Mouse (Mus musculus) forebrain, embryonic 10.5 days (tissue): ENCODE data around the gene Nop16. TPM values are rescaled to one million over a fixed set of nuclear protein-coding genes. Genes with fewer than 3 reads are reported as not detected.

Source experiments
- DNase-seq: peaks from one replicate; pipeline ENCODE4 v3.0.0-alpha.2; 2017; ENCODE audit warnings: low spot score; ENCODE audit errors: extremely low spot score
- H3K27ac ChIP-seq: fragments of 300-500 bp; sonication (generic); 2 replicates; pipeline ENCODE4 v1.5.1; 2016; ENCODE audit warnings: mild to moderate bottlenecking
- H3K27me3 ChIP-seq: fragments of 300-500 bp; sonication (generic); 2 replicates; pipeline ENCODE4 v1.6.1; 2016; ENCODE audit warnings: mild to moderate bottlenecking; ENCODE audit not compliant: poor library complexity, severe bottlenecking
- H3K36me3 ChIP-seq: fragments of 300-500 bp; sonication (generic); replicated peaks from 2 replicates; pipeline ENCODE4 v1.6.1; 2016; ENCODE audit warnings: mild to moderate bottlenecking, moderate library complexity
- H3K4me1 ChIP-seq: fragments of 300-500 bp; sonication (generic); 2 replicates; pipeline ENCODE4 v1.6.1; 2016
- H3K4me3 ChIP-seq: fragments of 300-500 bp; sonication (generic); 2 replicates; pipeline ENCODE4 v1.5.1; 2016; ENCODE audit warnings: mild to moderate bottlenecking, moderate library complexity
- H3K9me3 ChIP-seq: fragments of 300-500 bp; sonication (generic); 2 replicates; pipeline ENCODE4 v1.6.1; 2016; ENCODE audit warnings: mild to moderate bottlenecking, moderate library complexity
- WGBS: fragments of 180-500 bp; shearing (Covaris S2); methylation state at CpG from one replicate; pipeline ENCODE4 v1.1.7; 2016; 5-methylcytosine and 5-hydroxymethylcytosine counted together
- polyA plus RNA-seq: library from polyadenylated mRNA; unstranded; fragments of >200 nt; fragmentation: Nextera tagmentation; extraction: Ambion mirVana; gene quantifications from 2 replicates; pipeline ENCODE4 v1.2.1, GENCODE M21; 2016

Gene Nop16
- polyA plus RNA-seq, 1 experiment from 2014 or later = 99.8 TPM

DNA sequence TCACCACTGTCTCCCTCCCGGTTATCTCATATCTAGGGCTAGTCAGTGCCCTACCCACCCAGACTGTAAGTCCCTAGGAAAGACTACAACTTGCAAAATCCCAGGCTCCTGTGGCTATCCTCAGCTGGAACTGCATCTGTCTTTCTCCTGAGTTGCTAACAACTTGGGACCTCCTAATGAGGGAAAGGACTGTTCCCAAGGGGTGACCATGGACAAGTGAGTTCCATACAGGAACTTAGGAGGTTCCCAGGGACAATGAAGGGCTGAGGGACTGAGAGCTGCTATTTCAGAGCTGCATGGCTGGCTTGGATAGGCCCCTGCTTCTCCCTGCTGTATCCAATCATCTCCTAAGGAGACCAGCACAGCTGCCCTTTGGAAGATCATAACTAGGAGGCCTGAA, 19.4 kb upstream of the Nop16 start:
- 22% methylated on average over 1 of the region's 1 CpGs for WGBS
- peaks cover 32% of the 10 kb centered on the region for H3K4me1 ChIP-seq
- peaks cover 72% of the 10 kb centered on the region for H3K27me3 ChIP-seq
- no peaks in the 10 kb centered on the region for H3K9me3 ChIP-seq
- no peak overlapping the region for H3K4me3 ChIP-seq
- no peaks in the 10 kb centered on the region for H3K36me3 ChIP-seq
- DNase-seq = no peak
- no peak overlapping the region for H3K27ac ChIP-seq

DNA sequence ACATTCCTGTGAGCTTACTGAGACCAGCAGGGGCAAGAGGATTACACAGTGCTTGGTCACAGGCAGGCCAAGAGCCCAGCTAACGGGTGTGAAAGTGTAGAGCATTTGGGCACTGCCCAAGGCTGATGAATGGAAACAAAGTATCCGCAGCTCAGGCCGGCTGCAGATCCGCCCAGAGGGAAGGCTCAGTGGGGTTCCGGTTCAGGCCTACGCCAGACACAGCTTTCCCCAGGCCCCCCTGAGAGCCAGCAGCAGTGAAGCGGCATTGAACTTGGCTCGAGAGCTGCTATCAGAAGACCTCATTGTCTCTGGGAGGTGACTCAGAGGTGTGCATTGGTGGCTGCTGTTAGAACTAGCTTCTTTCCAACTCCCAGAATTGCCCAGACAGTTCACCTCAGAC, 18.8 kb upstream of the Nop16 start:
- 9% methylated on average over 8 of the region's 8 CpGs for WGBS
- no peak for DNase-seq
- no peak overlapping the region for H3K4me3 ChIP-seq
- peaks cover 78% of the 10 kb centered on the region for H3K27me3 ChIP-seq
- H3K27ac ChIP-seq = no peak overlapping the region
- H3K36me3 ChIP-seq = no peaks in the 10 kb centered on the region
- no peaks in the 10 kb centered on the region for H3K9me3 ChIP-seq
- H3K4me1 ChIP-seq = peaks cover 38% of the 10 kb centered on the region

DNA sequence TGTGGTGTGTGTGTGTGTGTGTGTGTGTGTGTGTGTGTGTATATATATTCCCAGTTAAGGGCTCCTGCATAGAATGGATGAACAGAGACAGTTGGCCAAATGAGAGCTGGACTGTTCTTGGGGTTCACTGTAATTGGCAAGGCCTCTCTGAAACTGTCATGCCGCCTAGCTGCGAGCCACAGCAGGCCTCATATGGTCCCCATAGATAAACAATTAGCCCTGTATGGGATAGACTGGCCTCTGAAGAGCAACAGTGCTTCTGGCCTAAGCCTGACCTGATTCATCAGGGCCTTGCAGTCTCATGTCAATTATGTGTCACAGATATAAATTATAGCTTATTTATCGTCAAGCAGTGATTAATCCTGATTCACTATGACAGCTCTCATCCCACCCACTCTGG, 18.1 kb upstream of the Nop16 start:
- Histone ChIP-seq H3K27me3 (peaks cover 82% of the 10 kb centered on the region), H3K27ac (no peak overlapping the region), H3K4me3 (no peak overlapping the region), H3K36me3 (no peaks in the 10 kb centered on the region), H3K9me3 (no peaks in the 10 kb centered on the region), H3K4me1 (peaks cover 44% of the 10 kb centered on the region)
- DNase-seq = no peak
- WGBS = 79% methylated on average over 3 of the region's 3 CpGs

DNA sequence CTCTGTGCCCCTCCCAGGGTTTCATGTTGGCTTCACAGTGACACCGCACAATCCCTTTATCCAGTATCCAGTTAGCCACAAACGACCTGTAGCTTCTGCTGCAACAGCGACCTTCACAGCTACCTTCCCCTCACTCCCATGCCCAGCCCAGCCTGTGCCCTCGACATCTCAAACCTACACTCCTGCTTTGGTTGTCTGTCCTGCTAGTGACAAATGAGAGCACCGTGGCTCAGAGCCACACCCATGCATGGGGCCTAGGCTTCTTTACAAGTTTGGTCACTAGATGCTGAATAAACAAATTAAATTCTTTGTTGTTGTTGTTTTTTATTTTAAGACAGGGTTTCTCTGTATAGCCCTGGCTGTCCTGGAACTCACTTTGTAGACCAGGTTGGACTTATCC, 17.3 kb upstream of the Nop16 start:
- WGBS = 80% methylated on average over 5 of the region's 5 CpGs
- H3K4me1 ChIP-seq = peaks cover 50% of the 10 kb centered on the region
- no peak for DNase-seq

DNA sequence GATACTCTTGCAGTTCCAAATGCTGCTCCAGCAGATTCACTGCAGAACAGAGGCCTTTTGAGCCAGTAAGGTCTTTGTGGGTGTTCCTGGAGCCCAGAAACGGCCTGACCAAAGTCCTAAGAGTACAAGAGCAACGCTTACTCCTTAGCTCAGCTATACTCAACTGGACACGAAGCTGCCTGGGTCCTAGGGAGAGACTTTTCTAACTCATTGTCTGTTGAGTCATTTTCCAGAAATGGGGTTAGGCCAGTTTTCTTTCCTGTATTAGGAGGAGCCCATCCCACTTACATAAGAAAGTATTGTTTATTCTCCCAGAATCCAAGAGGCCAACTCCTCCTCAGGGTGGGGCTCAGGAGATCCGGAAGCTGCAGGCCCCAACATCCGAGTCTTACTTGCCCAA, 15.5 kb upstream of the Nop16 start:
- 87% methylated on average over 5 of the region's 5 CpGs for WGBS
- no peak for DNase-seq
- Histone ChIP-seq H3K36me3 (no peaks in the 10 kb centered on the region), H3K9me3 (no peaks in the 10 kb centered on the region), H3K4me1 (peaks cover 36% of the 10 kb centered on the region), H3K4me3 (no peak overlapping the region), H3K27me3 (peaks cover 95% of the 10 kb centered on the region), H3K27ac (no peak overlapping the region)

More for the DNA sequence above, 17.3 kb upstream of the Nop16 start:
- no peak overlapping the region for H3K27ac ChIP-seq
- no peaks in the 10 kb centered on the region for H3K36me3 ChIP-seq
- no peak overlapping the region for H3K4me3 ChIP-seq
- no peaks in the 10 kb centered on the region for H3K9me3 ChIP-seq
- H3K27me3 ChIP-seq = peaks cover 90% of the 10 kb centered on the region

DNA sequence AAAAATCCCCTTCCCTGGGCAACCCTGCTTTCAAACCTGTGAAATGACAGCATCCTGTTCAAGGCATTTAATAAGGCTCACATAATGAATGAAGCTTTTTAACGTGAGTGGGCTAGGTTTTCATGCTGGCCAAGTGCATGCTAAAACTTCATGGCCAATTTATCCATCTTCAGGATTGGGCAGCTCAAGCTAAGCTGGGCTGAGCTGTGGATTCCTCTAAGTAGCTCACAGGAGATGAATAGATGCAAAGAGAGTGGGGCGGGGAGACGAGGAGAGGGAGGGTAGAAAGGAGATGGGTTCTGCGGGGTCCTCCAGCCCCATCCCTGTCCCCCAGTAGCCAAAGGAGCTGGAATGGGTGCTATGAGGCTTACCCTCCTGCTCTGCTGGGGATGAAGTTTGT, 14.3 kb upstream of the Nop16 start:
- Histone ChIP-seq H3K36me3 (peaks cover 2% of the 10 kb centered on the region), H3K9me3 (no peaks in the 10 kb centered on the region), H3K4me3 (no peak overlapping the region), H3K27me3 (peaks cover 95% of the 10 kb centered on the region), H3K27ac (no peak overlapping the region), H3K4me1 (peaks cover 32% of the 10 kb centered on the region)
- WGBS = 41% methylated on average over 4 of the region's 4 CpGs
- no peak for DNase-seq

DNA sequence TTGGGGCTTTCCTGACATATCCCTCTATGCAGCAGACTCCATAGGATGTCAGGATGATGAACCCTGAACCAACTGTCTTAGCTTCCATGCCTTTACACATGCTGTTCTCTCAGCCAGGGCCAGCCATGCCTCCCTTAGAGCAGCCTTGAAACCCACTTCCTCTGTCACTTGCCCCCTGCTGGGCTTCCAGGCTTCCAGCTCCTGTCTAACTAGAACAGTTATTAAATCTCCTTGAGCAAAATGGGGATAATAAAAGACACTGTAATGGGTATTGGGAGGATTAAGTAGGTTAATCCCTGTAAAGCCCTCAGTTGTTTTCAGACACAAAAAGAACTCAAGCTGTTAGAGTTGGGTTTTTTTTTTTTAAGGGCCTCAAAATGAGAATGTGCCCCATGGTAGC, 13.6 kb upstream of the Nop16 start:
- H3K27me3 ChIP-seq = peaks cover 95% of the 10 kb centered on the region
- no peaks in the 10 kb centered on the region for H3K9me3 ChIP-seq
- H3K4me1 ChIP-seq = peaks cover 25% of the 10 kb centered on the region
- H3K4me3 ChIP-seq = no peak overlapping the region
- peaks cover 9% of the 10 kb centered on the region for H3K36me3 ChIP-seq
- no peak overlapping the region for H3K27ac ChIP-seq
- DNase-seq = no peak

DNA sequence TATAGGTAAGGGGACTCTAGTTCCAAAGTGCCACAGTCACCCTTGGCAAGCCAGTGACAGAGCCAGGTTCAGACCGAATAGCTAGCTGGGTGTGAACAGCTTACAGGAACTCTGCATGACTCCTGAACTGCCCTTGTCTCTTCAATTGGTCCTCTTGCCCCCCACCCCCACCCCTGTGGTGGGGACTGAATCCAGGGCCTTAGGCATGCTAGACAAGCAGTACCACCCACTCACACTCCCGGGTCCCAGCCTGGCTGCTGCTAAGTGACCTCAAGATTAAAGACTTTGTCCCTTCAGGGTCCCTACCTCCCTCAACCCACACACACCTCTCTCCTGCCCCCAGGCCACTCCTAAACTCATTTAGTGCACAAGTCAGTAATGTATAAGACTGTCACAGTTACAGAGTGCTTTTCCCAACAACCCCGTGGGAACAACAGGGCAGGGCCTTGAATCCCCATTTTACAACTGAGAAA, 12.8 kb upstream of the Nop16 start:
- Histone ChIP-seq H3K27me3 (peaks cover 97% of the 10 kb centered on the region), H3K9me3 (no peaks in the 10 kb centered on the region), H3K36me3 (peaks cover 13% of the 10 kb centered on the region), H3K4me1 (peaks cover 22% of the 10 kb centered on the region), H3K4me3 (no peak overlapping the region), H3K27ac (no peak overlapping the region)
- 59% methylated on average over 3 of the region's 3 CpGs for WGBS
- DNase-seq = no peak

DNA sequence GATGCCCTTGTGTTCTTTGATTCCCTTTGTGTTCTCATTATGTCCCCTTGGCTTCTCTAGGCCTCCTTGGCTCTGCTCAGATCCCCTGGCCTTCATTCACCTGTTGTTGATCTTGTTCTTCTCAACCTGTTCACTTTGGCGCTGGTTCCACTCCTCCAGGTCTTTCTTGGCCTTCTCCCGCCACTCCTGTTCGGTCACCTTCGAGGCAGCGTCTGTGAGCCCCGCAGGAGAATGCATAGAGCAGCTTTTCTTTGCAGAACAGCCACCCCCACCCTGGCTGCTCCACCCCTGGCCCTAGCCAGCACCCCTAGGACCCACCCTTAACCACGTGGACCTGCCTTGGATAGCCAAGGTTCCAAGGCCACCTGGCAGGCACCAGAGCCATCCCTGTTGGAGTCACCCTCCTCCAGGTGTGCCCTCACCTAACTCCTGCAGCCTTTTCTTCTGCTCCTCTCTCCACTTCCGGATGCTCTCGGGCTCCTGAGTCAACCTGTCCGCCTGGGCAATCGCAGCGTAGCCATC, 8.8 kb upstream of the Nop16 start:
- H3K36me3 ChIP-seq = peaks cover 22% of the 10 kb centered on the region
- DNase-seq = no peak
- WGBS = 90% methylated on average over 12 of the region's 12 CpGs
- H3K9me3 ChIP-seq = no peaks in the 10 kb centered on the region
- H3K27me3 ChIP-seq = peaks cover 58% of the 10 kb centered on the region
- no peak overlapping the region for H3K4me3 ChIP-seq
- no peak overlapping the region for H3K27ac ChIP-seq
- H3K4me1 ChIP-seq = peaks cover 12% of the 10 kb centered on the region

DNA sequence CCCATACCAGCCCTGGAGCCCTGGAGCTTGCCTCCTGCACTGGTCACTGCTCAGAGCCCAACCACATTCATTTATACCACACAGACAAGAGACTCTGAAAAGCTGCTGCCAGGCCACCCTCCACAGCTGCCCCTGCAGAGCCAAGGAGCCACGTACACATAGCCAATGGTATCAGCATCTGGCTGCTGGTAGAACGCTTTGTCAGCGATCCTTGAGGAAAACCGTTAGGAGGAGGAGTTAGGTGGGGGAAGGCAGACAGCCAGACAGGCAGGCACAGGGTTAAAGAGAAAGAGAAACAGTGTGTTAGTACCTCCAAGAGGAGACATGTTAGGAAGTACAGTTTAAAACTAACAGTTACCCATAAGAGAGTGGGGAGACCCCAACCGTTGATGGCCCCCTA, 7.0 kb upstream of the Nop16 start:
- 79% methylated on average over 5 of the region's 5 CpGs for WGBS
- no peak overlapping the region for H3K27ac ChIP-seq

DNA sequence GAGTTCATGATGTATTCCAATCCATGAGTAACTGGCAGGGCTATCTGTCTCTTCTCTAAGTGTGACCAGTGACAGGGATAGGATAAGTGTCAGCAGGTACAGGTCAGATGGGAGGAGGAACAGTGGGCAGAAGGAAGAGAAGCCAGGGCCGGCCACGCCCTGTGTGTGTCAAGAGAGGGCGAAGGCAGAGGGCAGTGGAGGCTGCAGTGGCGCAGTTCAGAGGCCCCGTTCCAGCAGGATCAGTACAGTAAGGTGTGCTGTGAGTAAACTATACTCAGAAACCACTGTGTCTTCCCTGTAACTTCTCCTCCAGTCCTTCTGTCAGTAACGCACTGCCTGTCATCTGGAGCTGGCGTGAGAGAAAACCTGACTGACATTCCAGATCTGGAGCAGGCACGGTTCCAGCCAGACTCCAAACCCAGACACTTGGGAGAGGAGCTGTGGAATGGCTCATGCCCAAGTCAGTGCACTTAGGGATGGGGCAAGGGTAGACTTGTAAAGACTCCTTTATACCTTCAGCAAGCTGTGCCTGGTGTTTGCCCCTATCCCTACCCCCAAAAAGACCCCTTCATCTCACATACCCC, 6.3 kb upstream of the Nop16 start:
- 92% methylated on average over 8 of the region's 8 CpGs for WGBS
- H3K4me3 ChIP-seq = no peak overlapping the region
- peaks cover 35% of the 10 kb centered on the region for H3K27me3 ChIP-seq
- peaks cover 9% of the 10 kb centered on the region for H3K4me1 ChIP-seq
- H3K27ac ChIP-seq = no peak overlapping the region
- H3K9me3 ChIP-seq = no peaks in the 10 kb centered on the region
- H3K36me3 ChIP-seq = peaks cover 33% of the 10 kb centered on the region
- DNase-seq = no peak

More for the DNA sequence above, 7.0 kb upstream of the Nop16 start:
- Histone ChIP-seq H3K9me3 (no peaks in the 10 kb centered on the region), H3K4me1 (peaks cover 2% of the 10 kb centered on the region), H3K36me3 (peaks cover 31% of the 10 kb centered on the region), H3K27me3 (peaks cover 42% of the 10 kb centered on the region), H3K4me3 (no peak overlapping the region)
- no peak for DNase-seq

DNA sequence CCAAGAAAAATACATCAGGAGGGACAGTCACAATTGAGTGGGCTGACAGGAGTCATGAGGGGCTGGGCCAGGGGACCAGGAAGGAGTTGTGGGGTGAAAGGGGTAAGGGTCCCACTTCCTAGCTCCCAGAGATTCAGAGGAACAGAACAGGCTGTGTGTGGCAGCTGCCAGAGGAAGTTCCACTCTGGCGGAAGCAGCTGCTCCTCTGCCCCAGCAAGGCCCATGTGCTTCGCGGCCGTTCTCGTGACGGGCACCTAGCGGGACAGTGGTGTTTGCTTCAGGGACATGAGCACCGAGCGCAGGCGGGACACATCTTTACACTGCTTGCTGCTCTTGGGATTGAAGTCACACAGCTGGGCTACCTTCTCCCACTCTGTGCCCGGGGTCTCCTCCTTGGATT, 3.7 kb upstream of the Nop16 start:
- Histone ChIP-seq H3K4me1 (peaks cover 24% of the 10 kb centered on the region), H3K36me3 (peaks cover 26% of the 10 kb centered on the region), H3K27me3 (peaks cover 9% of the 10 kb centered on the region), H3K4me3 (no peak overlapping the region), H3K27ac (no peak overlapping the region), H3K9me3 (no peaks in the 10 kb centered on the region)
- no peak for DNase-seq
- 92% methylated on average over 11 of the region's 11 CpGs for WGBS

DNA sequence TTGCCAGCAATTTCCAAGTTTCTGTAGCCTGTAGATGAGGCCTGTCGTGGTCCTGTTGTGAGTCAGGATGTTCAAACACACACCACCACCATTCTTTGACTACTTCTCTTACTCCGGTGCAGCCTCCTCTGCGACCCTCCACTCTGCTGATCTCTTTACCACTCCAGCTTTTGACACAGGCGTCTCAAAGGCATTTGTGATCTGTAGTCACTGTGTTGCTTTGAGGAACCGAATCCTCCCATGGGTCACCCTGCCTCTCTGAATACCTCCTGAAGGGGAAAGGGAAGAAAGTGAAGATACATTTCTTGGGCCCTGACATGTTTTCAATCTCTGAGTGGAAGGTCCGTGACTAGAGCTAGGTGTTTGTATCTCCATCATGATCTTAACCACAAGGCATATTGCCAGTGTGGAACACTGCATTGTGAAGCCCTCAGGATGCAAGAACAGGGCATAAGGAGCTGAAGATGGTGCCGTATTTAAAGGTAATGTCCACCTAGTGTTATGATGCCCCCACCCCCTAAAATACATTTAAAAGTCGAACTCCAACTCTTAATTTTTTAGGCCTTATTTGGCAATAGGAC, 2.0 kb upstream of the Nop16 start:
- Histone ChIP-seq H3K9me3 (no peaks in the 10 kb centered on the region), H3K27ac (no peak overlapping the region), H3K27me3 (no peaks in the 10 kb centered on the region; the same call in 1 of the 2 replicates), H3K36me3 (peaks cover 39% of the 10 kb centered on the region), H3K4me1 (peaks cover 29% of the 10 kb centered on the region), H3K4me3 (no peak overlapping the region)
- no peak for DNase-seq
- WGBS = 90% methylated on average over 8 of the region's 8 CpGs
